Mouse (Mus musculus) kidney, embryonic 16.5 days (tissue): ENCODE results near the gene Cfap161. TPM values are rescaled to one million over a fixed set of nuclear protein-coding genes. Genes with fewer than 3 reads are reported as not detected.

Experiments
- ATAC-seq: fragments of 200-750 bp; cut with Nextera tagmentation; 2 replicates; pipeline ENCODE4 v1.8.0; 2017; ENCODE audit warnings: moderate TSS enrichment; ENCODE audit not compliant: low FRiP score, low TSS enrichment
- H3K27ac ChIP-seq: fragments of 300-500 bp; sonication (generic); 2 replicates; pipeline ENCODE4 v1.5.1; 2014; ENCODE audit warnings: low read length
- H3K27me3 ChIP-seq: fragments of 300-500 bp; sonication (generic); 2 replicates; pipeline ENCODE4 v1.6.1; 2014; ENCODE audit warnings: low read length, control low read depth, mixed read lengths; ENCODE audit not compliant: insufficient read depth
- H3K36me3 ChIP-seq: fragments of 300-500 bp; sonication (generic); 2 replicates; pipeline ENCODE4 v1.6.1; 2014; ENCODE audit warnings: low read length, control low read depth, mixed read lengths; ENCODE audit not compliant: insufficient read depth
- H3K4me1 ChIP-seq: fragments of 300-500 bp; sonication (generic); 2 replicates; pipeline ENCODE4 v1.6.1; 2014; ENCODE audit warnings: low read length, control low read depth, mixed read lengths; ENCODE audit not compliant: insufficient read depth
- H3K4me2 ChIP-seq: fragments of 300-500 bp; sonication (generic); replicated peaks from 2 replicates; pipeline ENCODE4 v1.6.1; 2014; ENCODE audit warnings: low read depth, low read length
- H3K4me3 ChIP-seq: fragments of 300-500 bp; sonication (generic); 2 replicates; pipeline ENCODE4 v1.5.1; 2014; ENCODE audit warnings: mild to moderate bottlenecking, low read length
- H3K9ac ChIP-seq: fragments of 300-500 bp; sonication (generic); replicated peaks from 2 replicates; pipeline ENCODE4 v1.6.1; 2014; ENCODE audit warnings: low read length
- H3K9me3 ChIP-seq: fragments of 300-500 bp; sonication (generic); 2 replicates; pipeline ENCODE4 v1.6.1; 2016; ENCODE audit warnings: low read length, control low read depth
- WGBS: fragments of 180-500 bp; shearing (Covaris S2); extraction: QIAGEN DNeasy Blood & Tissue Kit; methylation state at CpG from one replicate; pipeline ENCODE4 v1.1.7; 2014; 5-methylcytosine and 5-hydroxymethylcytosine counted together
- polyA plus RNA-seq: library from polyadenylated mRNA; unstranded; fragments of >200 nt; fragmentation: Nextera tagmentation; extraction: Ambion mirVana; gene quantifications from 2 replicates; pipeline ENCODE4 v1.2.1, GENCODE M21; 2015

The Cfap161 gene
- polyA plus RNA-seq: 0.11 TPM in 1 of 2 replicates, not detected in the other

DNA sequence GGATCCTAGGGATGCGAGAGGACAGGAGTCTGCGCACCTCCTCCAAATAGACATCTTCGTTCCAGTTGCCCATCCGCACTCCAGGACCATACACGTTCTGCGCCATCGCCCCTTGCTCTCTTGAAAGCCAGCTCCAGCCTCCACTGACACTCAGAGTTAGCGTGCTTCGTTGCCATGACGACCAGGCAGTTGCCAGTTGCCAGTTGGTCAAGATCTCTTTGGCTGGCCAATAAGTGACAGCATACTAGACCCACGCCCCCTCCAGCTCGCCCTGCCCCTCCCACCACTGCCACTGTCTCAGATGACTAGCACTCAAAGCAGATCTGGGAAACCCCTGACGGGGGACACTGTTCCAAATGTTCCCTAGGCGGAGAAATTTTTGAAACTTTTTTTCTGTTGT lies at the start of gene Cfap161:
TSS of gene Cfap161 (minus strand) at position 176 of the 400 bp plus-strand sequence.
- Histone ChIP-seq H3K9ac (no peak within 1 kb of the TSS), H3K4me1 (peaks cover 7% of the 10 kb centered on the region; the same call in 1 of the 2 replicates), H3K4me2 (peak within 1 kb of the TSS; percentile 25), H3K4me3 (no peak within 1 kb of the TSS), H3K36me3 (no peaks in the 10 kb centered on the region), H3K27ac (no peak within 1 kb of the TSS), H3K27me3 (no peaks in the 10 kb centered on the region), H3K9me3 (no peaks in the 10 kb centered on the region)
- 6% methylated on average over 14 of the region's 14 CpGs for WGBS
- ATAC-seq: peak; percentile 98

- H3K27ac ChIP-seq: peak overlapping the region; percentile 48; the same call in 1 of the 2 replicates
- H3K9me3 ChIP-seq: no peaks in the 10 kb centered on the region
- H3K36me3 ChIP-seq: no peaks in the 10 kb centered on the region
- no peak overlapping the region for H3K4me2 ChIP-seq
- no peak overlapping the region for H3K9ac ChIP-seq
- 0 out of 2 replicates have a peak, but pooled peaks cover 3% of the 10 kb centered on the region for H3K27me3 ChIP-seq
- no peak for ATAC-seq
- 57% methylated on average over 6 of the region's 6 CpGs for WGBS
- H3K4me3 ChIP-seq: no peak overlapping the region
- H3K4me1 ChIP-seq: peaks cover 10% of the 10 kb centered on the region
Observed at GRCm38 (mm10) chr7:83842486-83843259, 48.0 kb upstream of the Cfap161 start.

DNA sequence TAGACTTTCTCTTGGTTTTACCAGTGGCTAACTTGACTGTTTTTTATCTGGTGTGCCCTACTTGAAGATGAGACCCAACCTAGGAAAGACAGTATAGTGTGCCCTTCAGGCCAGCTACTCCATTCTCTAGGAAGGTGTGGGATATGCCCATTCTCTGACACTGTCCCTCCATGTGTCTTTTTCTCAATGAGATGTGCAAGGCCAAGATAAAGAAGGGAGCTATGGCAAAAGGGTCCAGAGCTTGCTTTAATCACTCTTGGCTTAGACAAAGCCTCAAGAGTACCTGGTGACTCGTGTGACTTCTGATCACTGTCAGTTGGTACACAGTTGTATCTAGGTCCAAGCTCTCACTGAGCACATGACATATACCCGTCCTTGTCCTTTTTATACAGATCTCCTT lies 45.4 kb upstream of the Cfap161 start:
- no peak overlapping the region for H3K4me2 ChIP-seq
- 90% methylated on average over 2 of the region's 2 CpGs for WGBS
- ATAC-seq: no peak
- no peak overlapping the region for H3K27ac ChIP-seq
- no peak overlapping the region for H3K4me3 ChIP-seq
- no peak overlapping the region for H3K9ac ChIP-seq
- no peaks in the 10 kb centered on the region for H3K9me3 ChIP-seq
- no peaks in the 10 kb centered on the region for H3K4me1 ChIP-seq
- H3K27me3 ChIP-seq: no peaks in the 10 kb centered on the region
- H3K36me3 ChIP-seq: no peaks in the 10 kb centered on the region

DNA sequence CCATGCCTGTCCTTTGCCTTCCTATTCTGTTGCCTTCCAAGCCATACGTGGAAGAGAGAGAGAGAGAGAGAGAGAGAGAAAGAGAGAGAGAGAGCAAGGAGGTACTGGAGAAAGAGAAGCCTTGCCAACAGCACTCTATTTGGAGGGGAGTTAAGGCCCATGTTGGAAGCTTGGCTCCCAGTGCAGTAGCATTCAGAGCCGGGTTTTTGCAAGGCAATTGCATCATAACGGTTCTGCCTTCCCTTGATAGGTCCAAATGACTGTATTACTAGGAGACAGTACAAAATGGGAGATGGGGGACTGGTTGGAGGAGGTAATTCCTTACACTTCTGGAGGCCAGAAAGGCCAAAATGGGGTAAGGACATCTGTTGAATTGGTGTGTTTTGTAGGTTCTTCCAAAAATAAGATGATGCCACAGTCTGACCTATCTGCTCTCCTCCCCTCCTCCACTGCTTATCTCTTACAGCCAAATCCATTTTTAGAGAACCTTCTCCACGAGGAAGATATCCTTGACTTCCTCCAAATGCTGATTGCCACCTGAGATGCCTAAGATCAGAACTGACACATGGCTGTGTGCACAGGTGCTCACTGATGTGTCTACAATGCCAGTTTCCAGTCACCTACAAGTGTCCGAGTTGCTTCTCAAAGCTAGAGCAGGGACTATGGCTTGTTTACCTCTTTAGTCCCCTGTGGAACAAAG lies 44.0 kb upstream of the Cfap161 start:
- 76% methylated on average over 5 of the region's 5 CpGs for WGBS
- no peaks in the 10 kb centered on the region for H3K27me3 ChIP-seq

DNA sequence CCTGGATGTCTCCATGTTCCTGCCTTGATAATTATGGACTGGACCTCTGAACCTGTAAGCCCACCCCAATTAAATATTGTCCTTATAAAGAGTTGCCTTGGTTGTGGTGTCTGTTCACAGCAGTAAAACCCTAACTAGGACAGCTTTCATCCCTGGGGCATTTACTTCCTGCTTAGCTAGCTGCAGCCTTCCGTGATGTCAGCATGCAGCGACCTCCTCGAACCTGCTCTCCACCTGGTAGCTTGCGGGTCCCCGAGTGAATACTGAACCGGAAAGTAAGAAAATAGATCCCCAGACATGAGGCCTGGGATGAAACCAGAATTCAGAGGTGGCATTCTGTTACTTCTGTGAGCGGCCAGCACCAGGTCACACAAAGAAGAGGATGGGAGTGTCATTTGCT lies 34.7 kb upstream of the Cfap161 start:
- H3K9me3 ChIP-seq: no peaks in the 10 kb centered on the region
- H3K4me1 ChIP-seq: peaks cover 14% of the 10 kb centered on the region
- WGBS: 76% methylated on average over 7 of the region's 7 CpGs
- H3K4me2 ChIP-seq: no peak overlapping the region
- no peaks in the 10 kb centered on the region for H3K36me3 ChIP-seq
- H3K4me3 ChIP-seq: no peak overlapping the region
- ATAC-seq: no peak
- no peak overlapping the region for H3K27ac ChIP-seq
- no peak overlapping the region for H3K9ac ChIP-seq
- H3K27me3 ChIP-seq: no peaks in the 10 kb centered on the region

More for the DNA sequence above, 44.0 kb upstream of the Cfap161 start:
- Histone ChIP-seq H3K9ac (no peak overlapping the region), H3K36me3 (no peaks in the 10 kb centered on the region), H3K4me3 (no peak overlapping the region), H3K4me2 (no peak overlapping the region), H3K4me1 (no peaks in the 10 kb centered on the region), H3K27ac (no peak overlapping the region), H3K9me3 (no peaks in the 10 kb centered on the region)
- no peak for ATAC-seq

DNA sequence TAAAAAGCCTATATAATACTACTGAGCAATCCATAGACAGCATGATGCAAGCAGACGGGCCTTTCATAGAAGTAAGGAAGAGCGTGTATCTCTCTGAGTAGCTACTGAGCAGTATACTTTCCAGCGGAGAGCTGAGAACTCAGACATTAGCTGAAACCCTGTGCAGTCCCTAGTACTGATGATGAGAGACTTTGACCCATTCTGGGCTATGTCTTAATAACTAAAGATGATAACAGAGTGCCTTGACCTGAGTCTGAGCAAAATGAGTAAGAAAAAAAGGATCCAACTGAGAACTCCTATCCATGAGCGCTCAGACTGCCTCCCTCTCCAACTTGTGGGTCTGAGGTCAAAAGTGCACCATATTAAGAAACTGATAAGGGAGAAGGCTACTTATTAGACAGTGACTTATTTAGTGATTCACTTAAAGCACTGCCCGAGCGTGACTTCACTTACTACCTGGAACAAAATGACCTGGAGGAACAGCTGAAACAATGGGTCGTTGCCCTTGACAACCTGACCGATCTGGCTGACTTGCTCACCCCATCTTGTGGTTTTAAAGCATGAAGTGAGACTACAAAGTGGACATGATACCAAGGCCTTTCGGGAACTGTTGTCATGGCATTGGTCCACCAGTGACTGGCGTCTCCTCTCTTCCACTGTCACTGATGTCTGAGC lies 32.9 kb upstream of the Cfap161 start:
- peaks cover 14% of the 10 kb centered on the region for H3K4me1 ChIP-seq
- H3K9me3 ChIP-seq: no peaks in the 10 kb centered on the region
- H3K4me3 ChIP-seq: no peak overlapping the region
- no peaks in the 10 kb centered on the region for H3K36me3 ChIP-seq
- no peak; the same call in 1 of the 2 replicates for ATAC-seq
- no peak overlapping the region for H3K4me2 ChIP-seq
- no peak overlapping the region for H3K9ac ChIP-seq
- WGBS: 54% methylated on average over 10 of the region's 10 CpGs
- no peaks in the 10 kb centered on the region for H3K27me3 ChIP-seq
- no peak overlapping the region for H3K27ac ChIP-seq

GRCm38 (mm10) chr7:83826808-83827207 lies 32.1 kb upstream of the Cfap161 start:
- ATAC-seq: no peak
- no peak overlapping the region for H3K4me2 ChIP-seq
- no peaks in the 10 kb centered on the region for H3K27me3 ChIP-seq
- peaks cover 14% of the 10 kb centered on the region for H3K4me1 ChIP-seq
- no peaks in the 10 kb centered on the region for H3K36me3 ChIP-seq
- H3K9me3 ChIP-seq: no peaks in the 10 kb centered on the region
- no peak overlapping the region for H3K4me3 ChIP-seq
- no peak overlapping the region for H3K27ac ChIP-seq
- 71% methylated on average over 2 of the region's 2 CpGs for WGBS
- H3K9ac ChIP-seq: no peak overlapping the region

DNA sequence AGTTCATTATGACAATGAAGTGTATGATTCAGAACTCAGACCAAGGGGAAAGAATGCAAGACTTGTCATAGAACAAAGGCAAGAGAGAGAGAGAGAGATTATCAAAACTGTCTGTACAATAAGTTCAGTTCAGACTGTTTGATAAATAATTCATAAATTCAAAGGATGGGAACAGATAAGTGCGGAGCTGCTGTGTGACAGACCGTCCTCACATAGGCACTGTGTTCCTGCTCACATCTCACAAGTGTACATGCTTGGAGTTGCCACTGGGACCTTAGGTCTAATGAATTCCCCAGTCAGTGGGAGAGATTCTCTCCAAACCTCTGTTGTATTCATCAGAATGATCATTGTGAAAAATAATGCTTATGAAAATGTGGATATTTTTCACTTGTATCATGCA lies 27.3 kb upstream of the Cfap161 start:
- H3K9ac ChIP-seq: no peak overlapping the region
- no peak overlapping the region for H3K27ac ChIP-seq
- WGBS: 91% methylated on average over 2 of the region's 2 CpGs
- H3K9me3 ChIP-seq: no peaks in the 10 kb centered on the region
- H3K4me2 ChIP-seq: no peak overlapping the region
- no peaks in the 10 kb centered on the region for H3K27me3 ChIP-seq
- no peaks in the 10 kb centered on the region for H3K4me1 ChIP-seq
- no peak for ATAC-seq
- no peak overlapping the region for H3K4me3 ChIP-seq
- no peaks in the 10 kb centered on the region for H3K36me3 ChIP-seq

DNA sequence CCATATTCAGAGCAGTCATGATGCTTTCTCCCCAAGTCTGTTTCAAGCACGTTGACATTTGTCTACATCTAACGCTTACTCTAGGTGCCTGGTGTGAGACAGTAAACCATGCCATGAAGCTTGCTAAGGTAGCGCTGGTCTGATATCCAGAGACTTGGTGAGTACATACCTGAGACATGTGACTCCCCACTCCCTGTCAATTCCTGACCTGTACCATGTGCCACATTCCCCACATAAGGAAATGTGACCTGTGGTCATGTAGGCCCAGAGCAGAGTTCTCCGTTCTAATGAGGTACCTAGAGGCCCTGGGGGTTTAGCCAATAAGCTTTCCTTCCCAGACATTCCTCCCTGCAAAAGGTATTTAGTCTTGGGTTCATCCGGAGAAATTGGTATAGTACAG lies 22.2 kb upstream of the Cfap161 start:
- WGBS: 94% methylated on average over 5 of the region's 5 CpGs
- Histone ChIP-seq H3K9ac (no peak overlapping the region), H3K27me3 (no peaks in the 10 kb centered on the region), H3K4me3 (no peak overlapping the region), H3K36me3 (no peaks in the 10 kb centered on the region), H3K9me3 (no peaks in the 10 kb centered on the region), H3K4me1 (peaks cover 20% of the 10 kb centered on the region), H3K4me2 (no peak overlapping the region), H3K27ac (no peak overlapping the region)
- no peak for ATAC-seq
